Mouse (Mus musculus) CH12.LX (cell line): ENCODE results near the gene B9d2. TPM values are rescaled to one million over a fixed set of nuclear protein-coding genes. Genes with fewer than 3 reads are reported as not detected.

Source experiments
- DNase-seq: peaks from one replicate; pipeline ENCODE4 v3.0.0-alpha.2; 2013; ENCODE audit errors: extremely low read depth
- H3K27ac ChIP-seq: 2 replicates; pipeline ENCODE4 v1.5.1; 2012; ENCODE audit warnings: low read depth, mild to moderate bottlenecking, control low read depth, moderate library complexity; ENCODE audit not compliant: insufficient read depth
- H3K27me3 ChIP-seq: replicated peaks from 2 replicates; pipeline ENCODE3; 2012; ENCODE audit warnings: inconsistent platforms
- H3K36me3 ChIP-seq, 2 experiments: replicated peaks in 1 of 2; 2 replicates each; pipeline versions ENCODE3 to v1.6.1; 2012; ENCODE audit warnings: inconsistent platforms in 1 of 2, low read length in 1 of 2, mild to moderate bottlenecking in 1 of 2, mixed read lengths in 1 of 2, moderate library complexity in 1 of 2; ENCODE audit not compliant: control insufficient read depth in 1 of 2, insufficient read depth in 1 of 2
- H3K4me1 ChIP-seq, 2 experiments: 2 replicates each; pipeline ENCODE4 v1.6.1; 2012; ENCODE audit warnings: inconsistent platforms in 1 of 2, moderate library complexity in 1 of 2; ENCODE audit not compliant: insufficient read depth in 2 of 2, control insufficient read depth in 1 of 2
- H3K4me2 ChIP-seq: 2 replicates; pipeline ENCODE4 v1.6.1; 2012; ENCODE audit warnings: low read depth, mild to moderate bottlenecking, control low read depth; ENCODE audit not compliant: poor library complexity, insufficient read depth, severe bottlenecking
- H3K4me3 ChIP-seq, 3 experiments: fragments of 150-350 bp in 1 of 3; sonication (generic) in 1 of 3; replicated peaks in 1 of 3; 2 replicates each; pipeline versions ENCODE3 to v1.5.1; 2011 to 2012; ENCODE audit warnings: low read depth in 2 of 3, low read length in 2 of 3, mild to moderate bottlenecking in 2 of 3, moderate library complexity in 2 of 3, control low read depth in 1 of 3, improper control_type of control experiment in 1 of 3, inconsistent platforms in 1 of 3, mixed read lengths in 1 of 3; ENCODE audit not compliant: poor library complexity in 1 of 3
- H3K79me2 ChIP-seq: replicated peaks from 2 replicates; pipeline ENCODE4 v1.6.1; 2012; ENCODE audit warnings: mild to moderate bottlenecking, moderate library complexity; ENCODE audit not compliant: control insufficient read depth, poor library complexity, insufficient read depth, severe bottlenecking; ENCODE audit errors: extremely low read depth
- H3K9ac ChIP-seq: 2 replicates; pipeline ENCODE4 v1.6.1; 2012; ENCODE audit warnings: low read depth, mild to moderate bottlenecking, control low read depth, moderate library complexity; ENCODE audit not compliant: insufficient read depth
- H3K9me3 ChIP-seq: replicated peaks from 2 replicates; pipeline ENCODE3; 2012; ENCODE audit warnings: low read length, inconsistent platforms, mixed read lengths
- CHD1 ChIP-seq: IDR thresholded peaks from 2 replicates; pipeline ENCODE4 v1.6.1; 2012; ENCODE audit warnings: low read depth, low read length, improper control_type of control experiment, inconsistent platforms
- CTCF ChIP-seq, 2 experiments: IDR thresholded peaks in 1 of 2; conservative IDR thresholded peaks in 1 of 2; 2 replicates each; pipeline ENCODE4 v1.5.1; 2011 to 2012; ENCODE audit warnings: low read depth in 2 of 2, low read length in 2 of 2, improper control_type of control experiment in 1 of 2, inconsistent platforms in 1 of 2, mild to moderate bottlenecking in 1 of 2, moderate library complexity in 1 of 2
- E2F4 ChIP-seq: IDR thresholded peaks from 2 replicates; pipeline ENCODE4 v1.6.1; 2011; ENCODE audit warnings: low read depth, low read length, improper control_type of control experiment; ENCODE audit not compliant: insufficient replicate concordance
- ELF1 ChIP-seq: IDR thresholded peaks from 2 replicates; pipeline ENCODE4 v1.6.1; 2014; ENCODE audit warnings: low read depth, mild to moderate bottlenecking, inconsistent platforms, low read length, improper control_type of control experiment
- ETS1 ChIP-seq: conservative IDR thresholded peaks from 2 replicates; pipeline ENCODE4 v1.6.1; 2012; ENCODE audit warnings: low read depth, mild to moderate bottlenecking, inconsistent platforms, low read length, improper control_type of control experiment, moderate library complexity
- GABPA ChIP-seq: IDR thresholded peaks from 2 replicates; pipeline ENCODE4 v1.6.1; 2012; ENCODE audit warnings: low read depth, low read length, improper control_type of control experiment, inconsistent platforms; ENCODE audit not compliant: insufficient replicate concordance
- JUND ChIP-seq: conservative IDR thresholded peaks from 2 replicates; pipeline ENCODE4 v1.6.1; 2011; ENCODE audit warnings: low read depth, low read length, improper control_type of control experiment
- MAX ChIP-seq: IDR thresholded peaks from 2 replicates; pipeline ENCODE4 v1.6.1; 2011; ENCODE audit warnings: low read length, improper control_type of control experiment
- MAZ ChIP-seq: IDR thresholded peaks from 2 replicates; pipeline ENCODE4 v1.6.1; 2012; ENCODE audit warnings: low read depth, mild to moderate bottlenecking, inconsistent platforms, low read length, improper control_type of control experiment, moderate library complexity
- MYC ChIP-seq: IDR thresholded peaks from 2 replicates; pipeline ENCODE4 v1.6.1; 2011; ENCODE audit warnings: low read depth, mild to moderate bottlenecking, improper control_type of control experiment, low read length
- POLR2A ChIP-seq: IDR thresholded peaks from 2 replicates; pipeline ENCODE4 v1.6.1; 2011; ENCODE audit warnings: low read depth, mild to moderate bottlenecking, improper control_type of control experiment, low read length
- TBP ChIP-seq: conservative IDR thresholded peaks from 2 replicates; pipeline ENCODE4 v1.6.1; 2011; ENCODE audit warnings: low read depth, low read length, improper control_type of control experiment
- ZMIZ1 ChIP-seq: IDR thresholded peaks from 2 replicates; pipeline ENCODE4 v1.6.1; 2012; ENCODE audit warnings: low read depth, mild to moderate bottlenecking, inconsistent platforms, low read length, improper control_type of control experiment
- dilution Hi-C: fragments of 300-500 bp; cut with MboI; formaldehyde crosslinking; loops from 2 replicates; pipeline ENCODE4 v1.14.3; 2020; ENCODE audit warnings: low sequenced_read_pairs; ENCODE audit not compliant: extremely low pct_unique_long_range_greater_than_20kb, extremely low pct_ligation_motif_present
- in situ Hi-C: fragments of 300-500 bp; cut with MboI; formaldehyde crosslinking; loops from 3 replicates; pipeline ENCODE4 v1.14.3; 2019; ENCODE audit warnings: low sequenced_read_pairs, low pct_ligation_motif_present, low pct_unique_long_range_greater_than_20kb, mixed read lengths
- polyA plus RNA-seq: library from polyadenylated mRNA; unstranded; fragments of >175 nt; gene quantifications from 2 replicates; pipeline ENCODE4 v1.2.1, GENCODE M21; 2012; ENCODE audit warnings: low read depth; ENCODE audit not compliant: insufficient read length
- total RNA-seq, 2 experiments: library from RNA; depleted of rRNA; stranded (reverse); fragments of 300-350 nt in 1 of 2; fragments of >200 nt in 1 of 2; gene quantifications; 2 replicates each; pipeline ENCODE4 v1.2.3; 2012 to 2014

B9d2 gene
- total and polyA plus RNA-seq, 3 experiments = 9.3 to 21.2 (median 15.8) TPM

- H3K36me3 ChIP-seq = peaks cover 0 to 6% of the 10 kb centered on the region in 2 experiments
- dilution Hi-C loops = no loop called here
- H3K4me2 ChIP-seq = no peak overlapping the region
- H3K9me3 ChIP-seq = peaks cover 6% of the 10 kb centered on the region
- peaks cover 10 to 40% of the 10 kb centered on the region in 2 experiments; a peak in 3 of 4 replicates for H3K4me1 ChIP-seq
- no peak overlapping the region for H3K4me3 ChIP-seq
- H3K79me2 ChIP-seq = no peaks in the 10 kb centered on the region
- in situ Hi-C loops = no loop called here
- TF ChIP-seq E2F4 = no peak
- TF ChIP-seq MYC = no peak
- no peak for TF ChIP-seq ELF1
- TF ChIP-seq POLR2A = no peak
- TF ChIP-seq JUND = no peak
- no peak for TF ChIP-seq GABPA
- TF ChIP-seq MAZ = no peak
- no peak for TF ChIP-seq ETS1
- no peak for DNase-seq
- H3K27ac ChIP-seq = no peak overlapping the region
- no peaks in the 10 kb centered on the region for H3K27me3 ChIP-seq
- H3K9ac ChIP-seq = no peak overlapping the region
Measured at GRCm38 (mm10) chr7:25677013-25677412, 3.6 kb upstream of the B9d2 start.

DNA sequence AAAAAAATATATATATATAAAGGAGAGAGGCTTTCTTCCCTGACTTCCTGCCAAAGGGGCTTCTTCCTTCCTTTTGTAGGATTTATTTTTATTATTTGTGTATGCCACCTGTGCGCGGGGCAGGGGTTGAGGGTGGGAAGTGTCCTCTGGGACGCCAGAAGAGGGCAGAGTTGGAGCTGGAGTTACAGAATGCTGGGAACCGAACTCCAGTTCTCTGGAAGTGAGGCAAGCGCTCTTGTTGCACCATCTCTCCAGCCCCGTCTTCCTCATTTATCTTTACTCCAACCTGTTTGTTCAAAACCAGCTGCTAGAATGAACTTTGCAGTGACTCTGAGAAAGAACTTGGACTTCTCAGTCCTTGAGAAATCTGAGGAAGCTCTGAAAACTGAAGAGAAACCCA is 609 bp upstream of the B9d2 start:
- TF ChIP-seq GABPA = no peak
- TF ChIP-seq TBP = no peak
- TF ChIP-seq CHD1 = no peak
- TF ChIP-seq MAX = no peak
- peak in 1 of 2 experiments; percentile 20; a peak in 2 of 4 replicates for TF ChIP-seq CTCF (conservative IDR thresholded peaks at IDR 0.05 in 1 of 2, IDR thresholded peaks at IDR 0.05 in 1 of 2; ENCODE audit: low read depth in 2 of 2, low read length in 2 of 2)
- TF ChIP-seq ZMIZ1 = no peak
- H3K9ac ChIP-seq = peak overlapping the region; percentile 87
- peaks cover 0 to 16% of the 10 kb centered on the region in 2 experiments for H3K36me3 ChIP-seq
- peaks cover 4% of the 10 kb centered on the region for H3K9me3 ChIP-seq
- H3K27me3 ChIP-seq = no peaks in the 10 kb centered on the region
- H3K79me2 ChIP-seq = no peaks in the 10 kb centered on the region
- DNase-seq = no peak
- dilution Hi-C loops (no loop called here), in situ Hi-C loops (no loop called here)
- peaks cover 22 to 66% of the 10 kb centered on the region in 2 experiments for H3K4me1 ChIP-seq
- H3K4me2 ChIP-seq = peak overlapping the region; percentile 42
- H3K4me3 ChIP-seq = peak overlapping the region; percentile 37 to 71 (median 64)
- H3K27ac ChIP-seq = peak overlapping the region; percentile 93; the same call in 1 of the 2 replicates
